Mouse (Mus musculus) ES-E14 (cell line): Measurements from ENCODE around the gene Stpg4.

ENCODE experiments used
- HCFC1 ChIP-seq: IDR thresholded peaks from 2 replicates; pipeline ENCODE4 v1.6.1; 2012; ENCODE audit warnings: low read length, inconsistent platforms, borderline replicate concordance; ENCODE audit not compliant: insufficient read depth
- ZC3H11A ChIP-seq: IDR thresholded peaks from 2 replicates; pipeline ENCODE4 v1.6.1; 2012; ENCODE audit warnings: low read depth, mild to moderate bottlenecking, inconsistent platforms, low read length, borderline replicate concordance

DNA sequence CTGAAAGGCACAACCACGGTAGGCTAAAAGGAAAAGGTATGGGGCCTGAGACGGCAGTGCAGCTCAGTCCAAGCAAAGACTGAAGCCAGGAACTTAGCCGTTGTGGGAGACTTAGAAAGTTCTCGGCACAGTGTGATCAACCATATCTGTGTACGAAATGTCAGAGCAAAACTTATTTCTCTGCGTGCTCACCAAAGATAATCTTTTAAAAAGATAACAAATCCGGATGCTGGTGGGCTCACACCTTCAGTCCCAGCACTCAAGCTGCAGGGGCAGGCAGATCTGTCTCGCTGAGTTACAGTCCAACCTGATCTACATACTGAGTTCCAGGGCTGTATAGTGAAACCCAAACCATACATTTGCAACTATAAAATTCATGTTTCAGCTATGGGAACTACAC is 41.9 kb upstream of the Stpg4 start:
- TF ChIP-seq ZC3H11A (no peak), HCFC1 (no peak)
